Mouse (Mus musculus): ENCODE results near the gene Tbr1.

The Tbr1 gene

GRCm38 (mm10) chr2:61811507-61812421 lies 9.0 kb downstream of the Tbr1 start:
- no peak for DNase-seq (ENCODE audit: low spot score in 2 of 2)

DNA sequence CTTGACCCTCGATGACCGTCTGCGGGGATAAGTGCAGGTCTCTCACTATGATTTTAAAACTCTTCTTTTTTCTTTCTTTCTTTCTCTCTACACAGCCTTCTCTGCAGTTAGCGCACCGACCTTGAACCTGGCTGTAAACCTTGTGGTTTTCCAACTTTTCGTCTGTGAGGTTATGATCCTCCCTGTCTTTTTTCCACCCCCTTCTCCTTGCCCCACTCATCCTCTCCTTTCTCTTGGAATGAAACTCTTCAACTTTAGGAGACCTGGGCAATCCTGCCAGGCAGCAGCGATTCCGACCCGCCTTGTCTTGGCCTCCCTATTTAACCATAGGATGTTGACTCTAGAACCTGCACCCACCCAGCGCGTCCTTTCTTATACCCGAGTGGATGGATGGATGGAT lies 9.8 kb downstream of the Tbr1 start:
- no peak for DNase-seq (ENCODE audit: low spot score in 2 of 2)

GRCm38 (mm10) chr2:61813106-61813505 lies 10.4 kb downstream of the Tbr1 start:
- no peak for DNase-seq (ENCODE audit: low spot score in 2 of 2)

- DNase-seq (ENCODE audit: low spot score in 2 of 2) = no peak
Observed at GRCm38 (mm10) chr2:61813521-61813920, 10.8 kb downstream of the Tbr1 start.

GRCm38 (mm10) chr2:61814548-61815473 lies 12.1 kb downstream of the Tbr1 start:
- DNase-seq (ENCODE audit: low spot score in 2 of 2) = no peak

GRCm38 (mm10) chr2:61815583-61816313 lies 13.0 kb downstream of the Tbr1 start:
- no peak for DNase-seq (ENCODE audit: low spot score in 2 of 2)

- DNase-seq (ENCODE audit: low spot score in 2 of 2) = no peak
Observed at GRCm38 (mm10) chr2:61818197-61818596, 15.5 kb downstream of the Tbr1 start.

- no peak for DNase-seq (ENCODE audit: low spot score in 2 of 2)
Observed at GRCm38 (mm10) chr2:61820203-61820602, 17.5 kb downstream of the Tbr1 start.

- no peak for DNase-seq (ENCODE audit: low spot score in 2 of 2)
Observed at GRCm38 (mm10) chr2:61823426-61824140, 20.9 kb downstream of the Tbr1 start.

- no peak for DNase-seq (ENCODE audit: low spot score in 2 of 2)
Observed at GRCm38 (mm10) chr2:61837243-61837806, 34.6 kb downstream of the Tbr1 start.
